Mouse (Mus musculus): ENCODE measurements around the gene Mtx3.
"Not testable (repeated sequence)": the region's sequence is repeated elsewhere in the genome, so short reads cannot be mapped to it uniquely, and the experiment has no call there.

The Mtx3 gene

GRCm38 (mm10) chr13:92844586-92845221 is at the start of gene Mtx3:
Gene Mtx3, plus strand, starts transcription at chr13:92844760.
- peak; percentile 73 for DNase-seq (ENCODE audit: low spot score)

- DNase-seq (ENCODE audit: low spot score), result no peak
These were observed 45.7 kb upstream of the Mtx3 start for GRCm38 (mm10) chr13:92798830-92799229.

- no peak for DNase-seq (ENCODE audit: low spot score)
These were observed 45.1 kb upstream of the Mtx3 start for GRCm38 (mm10) chr13:92799306-92799925.

GRCm38 (mm10) chr13:92806785-92807184 is 37.8 kb upstream of the Mtx3 start:
- no peak for DNase-seq (ENCODE audit: low spot score)

- DNase-seq (ENCODE audit: low spot score), result no peak
These were observed 36.7 kb upstream of the Mtx3 start for GRCm38 (mm10) chr13:92807849-92808248.

GRCm38 (mm10) chr13:92810592-92810991 is 34.0 kb upstream of the Mtx3 start:
- DNase-seq (ENCODE audit: low spot score), result not testable (repeated sequence)

- no peak for DNase-seq (ENCODE audit: low spot score)
These were observed 28.2 kb upstream of the Mtx3 start for GRCm38 (mm10) chr13:92816329-92816728.

- no peak for DNase-seq (ENCODE audit: low spot score)
These were observed 27.2 kb upstream of the Mtx3 start for GRCm38 (mm10) chr13:92817357-92817756.

GRCm38 (mm10) chr13:92828820-92829219 is 15.7 kb upstream of the Mtx3 start:
- no peak for DNase-seq (ENCODE audit: low spot score)

GRCm38 (mm10) chr13:92833162-92833561 is 11.4 kb upstream of the Mtx3 start:
- no peak for DNase-seq (ENCODE audit: low spot score)

GRCm38 (mm10) chr13:92846438-92846837 is 1.9 kb downstream of the Mtx3 start:
- no peak for DNase-seq (ENCODE audit: low spot score)

- no peak for DNase-seq (ENCODE audit: low spot score)
These were observed 2.8 kb downstream of the Mtx3 start for GRCm38 (mm10) chr13:92847336-92847735.

GRCm38 (mm10) chr13:92848002-92848401 is 3.4 kb downstream of the Mtx3 start:
- no peak for DNase-seq (ENCODE audit: low spot score)

- no peak for DNase-seq (ENCODE audit: low spot score)
These were observed 11.3 kb downstream of the Mtx3 start for GRCm38 (mm10) chr13:92855901-92856300.

GRCm38 (mm10) chr13:92858808-92859207 is 14.2 kb downstream of the Mtx3 start:
- no peak for DNase-seq (ENCODE audit: low spot score)

GRCm38 (mm10) chr13:92859959-92860358 is 15.4 kb downstream of the Mtx3 start:
- DNase-seq (ENCODE audit: low spot score), result no peak

GRCm38 (mm10) chr13:92865358-92865757 is 20.8 kb downstream of the Mtx3 start:
- DNase-seq (ENCODE audit: low spot score), result no peak

- no peak for DNase-seq (ENCODE audit: low spot score)
These were observed 22.1 kb downstream of the Mtx3 start for GRCm38 (mm10) chr13:92866680-92867079.

GRCm38 (mm10) chr13:92879514-92879913 is 35.0 kb downstream of the Mtx3 start:
- DNase-seq (ENCODE audit: low spot score), result no peak

- no peak for DNase-seq (ENCODE audit: low spot score)
These were observed 35.4 kb downstream of the Mtx3 start for GRCm38 (mm10) chr13:92879933-92880332.

- DNase-seq (ENCODE audit: low spot score), result no peak
These were observed 36.0 kb downstream of the Mtx3 start for GRCm38 (mm10) chr13:92880589-92880988.

- DNase-seq (ENCODE audit: low spot score), result no peak
These were observed 37.9 kb downstream of the Mtx3 start for GRCm38 (mm10) chr13:92882271-92882985.

- no peak for DNase-seq (ENCODE audit: low spot score)
These were observed 38.6 kb downstream of the Mtx3 start for GRCm38 (mm10) chr13:92882986-92883720.
